ENCODE assay signal across 15 mouse cellular contexts in genomic region chr15:85742608-85743007, GRCm38 (mm10). TPM values are rescaled to one million over a fixed set of nuclear protein-coding genes. Genes with fewer than 3 reads are reported as not detected.
"Had no signal": no experiment of that assay in that cellular context is flagged by ENCODE, and none has a peak within 500 bp of the region (broad histone marks: within the 10 kb centered on the region; RNA-seq: fewer than 3 reads in every experiment).

No protein-coding gene starts in this region.

- H3K36me3 ChIP-seq: intestine, embryonic 15.5 days; kidney, embryonic 15.5 days; midbrain, embryonic 13.5 days had no signal

- DNase-seq: kidney, adult 11 months; kidney, adult 8-10 months; kidney, postnatal 10 days; layer of hippocampus, postnatal 36 days; lung, embryonic 14.5 days; thymus, adult 18-20 months; thymus, postnatal 36 days had no signal

- H3K4me1 ChIP-seq: midbrain, embryonic 13.5 days had no signal

- H3K27ac ChIP-seq: kidney, embryonic 15.5 days; left cerebral cortex, adult 2 months; liver, embryonic 14.5 days; macrophage; midbrain, embryonic 13.5 days had no signal

- H3K9ac ChIP-seq: intestine, embryonic 15.5 days; kidney, embryonic 15.5 days; liver, embryonic 14.5 days; lung, embryonic 14.5 days; midbrain, embryonic 13.5 days had no signal

- H3K4me3 ChIP-seq: intestine, embryonic 15.5 days; kidney, embryonic 15.5 days; left cerebral cortex, adult 2 months; midbrain, embryonic 13.5 days had no signal

- H3K9me3 ChIP-seq: intestine, embryonic 15.5 days; kidney, embryonic 15.5 days; midbrain, embryonic 13.5 days had no signal

- ATAC-seq: intestine, embryonic 15.5 days; lung, postnatal 0 days; midbrain, embryonic 13.5 days had no signal

- H3K4me2 ChIP-seq: kidney, embryonic 15.5 days; lung, embryonic 14.5 days; midbrain, embryonic 13.5 days had no signal

- H3K27me3 ChIP-seq: intestine, embryonic 15.5 days had no signal

RNA-seq across cellular contexts. Expression of gene Ppara, which starts 7.8 kb away (rescaled TPM):
- total RNA-seq: megakaryocyte, adult 5-6 weeks had no signal
- polyA plus RNA-seq: macrophage had no signal
